Mouse (Mus musculus): ENCODE data around the gene Dr1. TPM values are rescaled to one million over a fixed set of nuclear protein-coding genes. Genes with fewer than 3 reads are reported as not detected.
"Not testable (repeated sequence)": the region's sequence is repeated elsewhere in the genome, so short reads cannot be mapped to it uniquely, and the experiment has no call there.

Dr1 gene
- 50.6 and 51.8 TPM in 2 replicates for polyA plus RNA-seq (2016; fragmentation: Nextera tagmentation; extraction: Ambion mirVana)

- WGBS, result 3% methylated on average over 55 of the region's 55 CpGs
- DNase-seq (ENCODE audit: low spot score), result peak; percentile 91
- Histone ChIP-seq H3K27me3 (ENCODE audit: low read depth, poor library complexity, severe bottlenecking) (no peaks in the 10 kb centered on the region), H3K27ac (replicated peaks) (peak within 1 kb of the TSS; percentile 96), H3K9me3 (replicated peaks) (no peaks in the 10 kb centered on the region), H3K4me1 (peaks cover 26% of the 10 kb centered on the region), H3K36me3 (peaks cover 16% of the 10 kb centered on the region), H3K4me3 (peak within 1 kb of the TSS; percentile 95)
These were observed at the start of gene Dr1 for GRCm38 (mm10) chr5:108268127-108269062. Gene Dr1 (plus strand): TSS chr5:108268897.

GRCm38 (mm10) chr5:108224077-108224476 is 44.6 kb upstream of the Dr1 start:
- Histone ChIP-seq H3K36me3 (peaks cover 3% of the 10 kb centered on the region; the same call in 1 of the 2 replicates), H3K27me3 (ENCODE audit: low read depth, poor library complexity, severe bottlenecking) (no peaks in the 10 kb centered on the region), H3K9me3 (replicated peaks) (no peaks in the 10 kb centered on the region), H3K4me3 (no peak overlapping the region), H3K4me1 (no peaks in the 10 kb centered on the region), H3K27ac (replicated peaks) (no peak overlapping the region)
- no peak for DNase-seq (ENCODE audit: low spot score)

- H3K27me3 ChIP-seq (ENCODE audit: low read depth, poor library complexity, severe bottlenecking), result no peaks in the 10 kb centered on the region
These were observed 42.5 kb upstream of the Dr1 start for GRCm38 (mm10) chr5:108226159-108226558.

GRCm38 (mm10) chr5:108246314-108246765 is 22.4 kb upstream of the Dr1 start:
- no peak for DNase-seq (ENCODE audit: low spot score)
- Histone ChIP-seq H3K4me3 (no peak overlapping the region), H3K27me3 (ENCODE audit: low read depth, poor library complexity, severe bottlenecking) (no peaks in the 10 kb centered on the region), H3K9me3 (replicated peaks) (no peaks in the 10 kb centered on the region), H3K36me3 (no peaks in the 10 kb centered on the region), H3K27ac (replicated peaks) (no peak overlapping the region), H3K4me1 (no peaks in the 10 kb centered on the region)
- WGBS, result 80% methylated on average over 3 of the region's 3 CpGs

More at GRCm38 (mm10) chr5:108226159-108226558, 42.5 kb upstream of the Dr1 start:
- no peak overlapping the region for H3K27ac ChIP-seq (replicated peaks)
- no peak overlapping the region for H3K4me3 ChIP-seq
- H3K4me1 ChIP-seq, result no peaks in the 10 kb centered on the region
- no peaks in the 10 kb centered on the region for H3K9me3 ChIP-seq (replicated peaks)
- H3K36me3 ChIP-seq, result no peaks in the 10 kb centered on the region
- no peak for DNase-seq (ENCODE audit: low spot score)

- no peak for DNase-seq (ENCODE audit: low spot score)
- Histone ChIP-seq H3K9me3 (replicated peaks) (no peaks in the 10 kb centered on the region), H3K4me3 (no peak overlapping the region), H3K27ac (replicated peaks) (no peak overlapping the region), H3K36me3 (no peaks in the 10 kb centered on the region), H3K4me1 (no peaks in the 10 kb centered on the region), H3K27me3 (ENCODE audit: low read depth, poor library complexity, severe bottlenecking) (no peaks in the 10 kb centered on the region)
- WGBS, result 75% methylated on average over 2 of the region's 2 CpGs
These were observed 18.7 kb upstream of the Dr1 start for GRCm38 (mm10) chr5:108250033-108250432.

- Histone ChIP-seq H3K4me3 (no peak overlapping the region), H3K36me3 (no peaks in the 10 kb centered on the region), H3K4me1 (no peaks in the 10 kb centered on the region), H3K27ac (replicated peaks) (no peak overlapping the region), H3K27me3 (ENCODE audit: low read depth, poor library complexity, severe bottlenecking) (no peaks in the 10 kb centered on the region), H3K9me3 (replicated peaks) (no peaks in the 10 kb centered on the region)
- WGBS, result 87% methylated on average over 5 of the region's 5 CpGs
- no peak for DNase-seq (ENCODE audit: low spot score)
These were observed 13.4 kb upstream of the Dr1 start for GRCm38 (mm10) chr5:108255259-108255658.

GRCm38 (mm10) chr5:108262722-108263121 is 6.0 kb upstream of the Dr1 start:
- H3K4me3 ChIP-seq, result no peak overlapping the region
- 55% methylated on average over 4 of the region's 4 CpGs for WGBS
- H3K4me1 ChIP-seq, result peaks cover under 1% of the 10 kb centered on the region
- DNase-seq (ENCODE audit: low spot score), result no peak
- no peaks in the 10 kb centered on the region for H3K9me3 ChIP-seq (replicated peaks)
- no peaks in the 10 kb centered on the region for H3K36me3 ChIP-seq
- H3K27me3 ChIP-seq (ENCODE audit: low read depth, poor library complexity, severe bottlenecking), result no peaks in the 10 kb centered on the region
- H3K27ac ChIP-seq (replicated peaks), result no peak overlapping the region

GRCm38 (mm10) chr5:108263785-108264184 is 4.9 kb upstream of the Dr1 start:
- H3K9me3 ChIP-seq (replicated peaks); H3K27me3 ChIP-seq (ENCODE audit: low read depth, poor library complexity, severe bottlenecking); DNase-seq (ENCODE audit: low spot score); H3K36me3 ChIP-seq; H3K4me1 ChIP-seq; H3K27ac ChIP-seq (replicated peaks); H3K4me3 ChIP-seq: not testable (repeated sequence)
- 76% methylated on average over 1 of the region's 1 CpGs for WGBS

- no peaks in the 10 kb centered on the region for H3K9me3 ChIP-seq (replicated peaks)
- no peaks in the 10 kb centered on the region for H3K27me3 ChIP-seq (ENCODE audit: low read depth, poor library complexity, severe bottlenecking)
- peaks cover 2% of the 10 kb centered on the region; the same call in 1 of the 2 replicates for H3K36me3 ChIP-seq
- no peak for DNase-seq (ENCODE audit: low spot score)
- H3K27ac ChIP-seq (replicated peaks), result no peak overlapping the region
- H3K4me1 ChIP-seq, result peaks cover 26% of the 10 kb centered on the region
- no peak overlapping the region for H3K4me3 ChIP-seq
These were observed 1.7 kb upstream of the Dr1 start for GRCm38 (mm10) chr5:108266990-108267389.

- Histone ChIP-seq H3K4me3 (peak overlapping the region; percentile 95), H3K4me1 (peaks cover 26% of the 10 kb centered on the region), H3K27me3 (ENCODE audit: low read depth, poor library complexity, severe bottlenecking) (no peaks in the 10 kb centered on the region), H3K27ac (replicated peaks) (peak overlapping the region; percentile 96), H3K36me3 (peaks cover 22% of the 10 kb centered on the region), H3K9me3 (replicated peaks) (no peaks in the 10 kb centered on the region)
- under 1% methylated on average over 44 of the region's 44 CpGs for WGBS
- no peak for DNase-seq (ENCODE audit: low spot score)
These were observed 540 bp downstream of the Dr1 start for GRCm38 (mm10) chr5:108269063-108269810.

- H3K27ac ChIP-seq (replicated peaks), result peak overlapping the region; percentile 96; the same call in 1 of the 2 replicates
- no peak for DNase-seq (ENCODE audit: low spot score)
- peak overlapping the region; percentile 95 for H3K4me3 ChIP-seq
- peaks cover 25% of the 10 kb centered on the region for H3K36me3 ChIP-seq
- H3K4me1 ChIP-seq, result peaks cover 26% of the 10 kb centered on the region
- WGBS, result 28% methylated on average over 7 of the region's 7 CpGs
- no peaks in the 10 kb centered on the region for H3K27me3 ChIP-seq (ENCODE audit: low read depth, poor library complexity, severe bottlenecking)
- no peaks in the 10 kb centered on the region for H3K9me3 ChIP-seq (replicated peaks)
These were observed 1.1 kb downstream of the Dr1 start for GRCm38 (mm10) chr5:108269811-108270151.

GRCm38 (mm10) chr5:108270415-108270814 is 1.7 kb downstream of the Dr1 start:
- WGBS, result 68% methylated on average over 9 of the region's 9 CpGs

GRCm38 (mm10) chr5:108271345-108271744 is 2.6 kb downstream of the Dr1 start:
- H3K4me1 ChIP-seq, result peaks cover 26% of the 10 kb centered on the region
- H3K27me3 ChIP-seq (ENCODE audit: low read depth, poor library complexity, severe bottlenecking); H3K27ac ChIP-seq (replicated peaks); H3K9me3 ChIP-seq (replicated peaks); DNase-seq (ENCODE audit: low spot score): not testable (repeated sequence)
- H3K36me3 ChIP-seq, result peaks cover 40% of the 10 kb centered on the region
- peak overlapping the region; percentile 95; the same call in 1 of the 2 replicates for H3K4me3 ChIP-seq
- WGBS, result 99% methylated on average over 6 of the region's 6 CpGs

More at GRCm38 (mm10) chr5:108270415-108270814, 1.7 kb downstream of the Dr1 start:
- Histone ChIP-seq H3K4me3 (peak overlapping the region; percentile 95), H3K27me3 (ENCODE audit: low read depth, poor library complexity, severe bottlenecking) (no peaks in the 10 kb centered on the region), H3K27ac (replicated peaks) (no peak overlapping the region), H3K36me3 (peaks cover 31% of the 10 kb centered on the region), H3K9me3 (replicated peaks) (no peaks in the 10 kb centered on the region), H3K4me1 (peaks cover 26% of the 10 kb centered on the region)
- no peak for DNase-seq (ENCODE audit: low spot score)
